Mouse (Mus musculus) heart, embryonic 14.5 days (tissue): ENCODE results near the gene Zfp354b. TPM values are rescaled to one million over a fixed set of nuclear protein-coding genes. Genes with fewer than 3 reads are reported as not detected.

Experiments used
- ATAC-seq: fragments of 200-750 bp; cut with Nextera tagmentation; 2 replicates; pipeline ENCODE4 v1.8.0; 2017; ENCODE audit warnings: low read depth, moderate TSS enrichment; ENCODE audit not compliant: insufficient number of reproducible peaks, insufficient read depth, low FRiP score
- H3K27ac ChIP-seq, 2 experiments: fragments of 200-500 bp in 1 of 2; fragments of 300-500 bp in 1 of 2; sonication (generic) in 1 of 2; replicated peaks in 1 of 2; 2 replicates each; pipeline ENCODE4 v1.5.1; 2012 to 2014; ENCODE audit warnings: low read depth in 2 of 2, low read length in 2 of 2, control low read depth in 1 of 2, mild to moderate bottlenecking in 1 of 2, mixed read lengths in 1 of 2; ENCODE audit not compliant: control insufficient read depth in 1 of 2, insufficient read depth in 1 of 2
- H3K27me3 ChIP-seq: fragments of 300-500 bp; sonication (generic); 2 replicates; pipeline ENCODE4 v1.6.1; 2014; ENCODE audit warnings: mild to moderate bottlenecking, low read length, control low read depth; ENCODE audit not compliant: control insufficient read depth, insufficient read depth
- H3K36me3 ChIP-seq: fragments of 300-500 bp; sonication (generic); 2 replicates; pipeline ENCODE4 v1.6.1; 2014; ENCODE audit warnings: mild to moderate bottlenecking, control low read depth, low read length, mixed read lengths; ENCODE audit not compliant: control insufficient read depth, insufficient read depth
- H3K4me1 ChIP-seq, 2 experiments: fragments of 200-500 bp in 1 of 2; fragments of 300-500 bp in 1 of 2; sonication (generic) in 1 of 2; 2 replicates each; pipeline ENCODE4 v1.6.1; 2012 to 2014; ENCODE audit warnings: low read length in 2 of 2, control low read depth in 1 of 2, mixed read lengths in 1 of 2; ENCODE audit not compliant: control insufficient read depth in 2 of 2, insufficient read depth in 2 of 2
- H3K4me2 ChIP-seq: fragments of 300-500 bp; sonication (generic); 2 replicates; pipeline ENCODE4 v1.6.1; 2014; ENCODE audit warnings: mild to moderate bottlenecking, low read length
- H3K4me3 ChIP-seq, 2 experiments: fragments of 200-500 bp in 1 of 2; fragments of 300-500 bp in 1 of 2; sonication (generic) in 1 of 2; 2 replicates each; pipeline ENCODE4 v1.5.1; 2012 to 2014; ENCODE audit warnings: low read length in 2 of 2, mild to moderate bottlenecking in 2 of 2, control low read depth in 1 of 2, low read depth in 1 of 2, moderate library complexity in 1 of 2; ENCODE audit not compliant: control insufficient read depth in 1 of 2, insufficient read depth in 1 of 2
- H3K9ac ChIP-seq: fragments of 300-500 bp; sonication (generic); 2 replicates; pipeline ENCODE4 v1.6.1; 2014; ENCODE audit warnings: mild to moderate bottlenecking, low read length
- H3K9me3 ChIP-seq: fragments of 300-500 bp; sonication (generic); 2 replicates; pipeline ENCODE4 v1.6.1; 2016; ENCODE audit warnings: low read length, control low read depth; ENCODE audit not compliant: control insufficient read depth
- WGBS: fragments of 180-500 bp; shearing (Covaris S2); extraction: QIAGEN DNeasy Blood & Tissue Kit; methylation state at CpG from one replicate; pipeline ENCODE4 v1.1.7; 2014; 5-methylcytosine and 5-hydroxymethylcytosine counted together
- polyA plus RNA-seq: library from polyadenylated mRNA; unstranded; fragments of >200 nt; fragmentation: Nextera tagmentation; extraction: Ambion mirVana; gene quantifications from 2 replicates; pipeline ENCODE4 v1.2.1, GENCODE M21; 2014

Gene Zfp354b
- polyA plus RNA-seq = 0.77 TPM in 2 replicates

DNA sequence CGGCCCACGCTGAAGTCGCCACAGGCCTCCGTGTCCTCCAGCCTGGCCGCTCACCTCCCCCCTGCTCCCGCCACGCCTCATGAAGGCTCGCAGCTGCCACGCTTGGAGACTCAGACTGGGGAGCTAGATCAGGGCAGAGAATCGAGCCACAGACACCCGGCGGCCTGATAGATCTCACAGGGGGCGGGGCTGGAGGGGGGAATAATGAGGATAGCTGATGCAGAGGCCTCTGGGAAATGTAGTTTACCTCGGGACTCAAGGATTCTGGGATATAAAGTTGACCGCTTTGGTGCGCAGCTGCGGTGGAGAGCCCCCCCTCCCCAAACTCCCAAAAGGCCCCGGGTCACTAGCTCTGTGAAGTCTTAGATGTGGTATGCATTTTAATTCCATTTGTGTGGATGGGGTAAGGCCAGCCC lies at the start of gene Zfp354b:
Zfp354b (minus strand) TSS at position 183 of the 416 bp plus-strand sequence.
- Histone ChIP-seq H3K27me3 (peaks cover 6% of the 10 kb centered on the region), H3K27ac (peak within 1 kb of the TSS in 1 of 2 experiments; percentile 11; a peak in 1 of 4 replicates), H3K4me3 (peak within 1 kb of the TSS; percentile 80 to 86), H3K36me3 (no peaks in the 10 kb centered on the region), H3K9ac (peak within 1 kb of the TSS; percentile 84), H3K9me3 (no peaks in the 10 kb centered on the region), H3K4me2 (peak within 1 kb of the TSS; percentile 98), H3K4me1 (peaks cover 5 to 9% of the 10 kb centered on the region in 2 experiments; a peak in 1 of 4 replicates)
- peak; percentile 87 for ATAC-seq
- WGBS = 1% methylated on average over 18 of the region's 18 CpGs

DNA sequence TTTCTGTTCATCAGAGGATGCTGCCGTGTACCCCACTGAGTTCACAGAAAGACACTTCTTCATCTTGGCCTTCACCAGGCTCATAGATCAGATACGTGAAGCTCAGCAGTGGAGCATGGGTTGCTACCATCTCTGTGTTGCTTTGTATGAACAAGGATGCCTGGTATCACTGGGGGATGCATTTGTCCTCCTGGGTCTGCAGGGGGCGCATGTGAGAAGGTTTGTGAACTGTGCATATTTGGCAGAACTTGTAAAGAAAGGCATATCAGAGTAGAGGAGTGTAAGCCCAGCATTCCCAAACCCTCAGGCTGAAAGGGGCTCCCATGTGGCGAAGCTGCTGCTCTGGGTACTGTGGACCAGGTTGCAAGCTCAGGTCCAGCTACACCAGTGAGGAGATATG lies 45.8 kb upstream of the Zfp354b start:
- H3K4me2 ChIP-seq = no peak overlapping the region
- ATAC-seq = no peak
- H3K4me3 ChIP-seq = no peak overlapping the region
- H3K27ac ChIP-seq = no peak overlapping the region
- peaks cover 14% of the 10 kb centered on the region for H3K27me3 ChIP-seq
- no peak overlapping the region for H3K9ac ChIP-seq
- no peaks in the 10 kb centered on the region for H3K36me3 ChIP-seq
- H3K4me1 ChIP-seq = no peaks in the 10 kb centered on the region
- no peaks in the 10 kb centered on the region for H3K9me3 ChIP-seq
- 65% methylated on average over 4 of the region's 4 CpGs for WGBS

DNA sequence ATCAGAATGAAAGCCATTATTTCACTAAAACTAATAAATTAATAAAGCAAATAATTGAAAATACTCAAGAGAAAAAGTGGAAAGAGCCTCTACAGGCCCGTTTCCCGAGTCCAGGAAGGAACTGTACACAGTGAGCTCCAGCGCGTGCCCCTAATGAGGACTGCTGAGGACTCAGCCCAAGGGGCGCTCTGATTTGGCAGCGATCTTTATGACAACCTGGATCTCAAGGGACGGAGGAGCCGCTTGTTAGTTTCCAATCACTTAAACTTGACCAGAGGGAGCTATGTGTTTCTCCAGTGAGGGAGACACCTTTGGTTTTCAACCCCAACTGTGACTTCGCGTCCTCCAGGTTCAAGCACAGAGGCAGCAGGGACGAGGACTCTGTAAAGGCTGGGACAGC lies 34.8 kb upstream of the Zfp354b start, which contains the start of gene Olfr1378:
Olfr1378 (plus strand) TSS at position 301 of the 400 bp plus-strand sequence.
- ATAC-seq = no peak

DNA sequence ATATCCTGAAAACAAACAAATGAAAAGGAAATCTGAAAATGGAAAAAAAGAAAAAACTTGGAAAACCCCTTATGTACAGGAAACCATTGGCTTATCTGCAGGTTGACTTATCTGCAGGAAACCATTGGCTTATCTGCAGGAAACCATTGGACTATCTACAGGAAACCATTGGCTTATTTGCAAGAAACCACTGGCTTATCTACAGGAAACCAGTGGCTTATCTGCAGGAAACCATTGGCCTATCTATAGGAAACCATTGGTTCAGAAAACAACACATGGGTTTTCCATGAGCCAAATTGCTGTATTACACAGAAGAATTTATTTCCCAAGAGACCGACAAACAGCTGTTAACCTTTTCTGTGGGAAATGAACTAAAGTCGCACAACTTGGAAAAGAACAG lies 33.5 kb upstream of the Zfp354b start:
- Histone ChIP-seq H3K9me3 (no peaks in the 10 kb centered on the region), H3K4me1 (no peaks in the 10 kb centered on the region), H3K36me3 (no peaks in the 10 kb centered on the region), H3K9ac (no peak overlapping the region), H3K27me3 (peaks cover 8% of the 10 kb centered on the region), H3K4me2 (no peak overlapping the region), H3K4me3 (no peak overlapping the region), H3K27ac (no peak overlapping the region)
- ATAC-seq = no peak
- 60% methylated on average over 2 of the region's 2 CpGs for WGBS

More for the DNA sequence above, 34.8 kb upstream of the Zfp354b start, which contains the start of gene Olfr1378:
- no peak within 1 kb of the TSS for H3K27ac ChIP-seq
- no peaks in the 10 kb centered on the region for H3K4me1 ChIP-seq
- peaks cover 8% of the 10 kb centered on the region for H3K27me3 ChIP-seq
- H3K9ac ChIP-seq = no peak within 1 kb of the TSS
- no peaks in the 10 kb centered on the region for H3K36me3 ChIP-seq
- no peak within 1 kb of the TSS for H3K4me2 ChIP-seq
- H3K4me3 ChIP-seq = no peak within 1 kb of the TSS
- 85% methylated on average over 11 of the region's 11 CpGs for WGBS
- no peaks in the 10 kb centered on the region for H3K9me3 ChIP-seq

DNA sequence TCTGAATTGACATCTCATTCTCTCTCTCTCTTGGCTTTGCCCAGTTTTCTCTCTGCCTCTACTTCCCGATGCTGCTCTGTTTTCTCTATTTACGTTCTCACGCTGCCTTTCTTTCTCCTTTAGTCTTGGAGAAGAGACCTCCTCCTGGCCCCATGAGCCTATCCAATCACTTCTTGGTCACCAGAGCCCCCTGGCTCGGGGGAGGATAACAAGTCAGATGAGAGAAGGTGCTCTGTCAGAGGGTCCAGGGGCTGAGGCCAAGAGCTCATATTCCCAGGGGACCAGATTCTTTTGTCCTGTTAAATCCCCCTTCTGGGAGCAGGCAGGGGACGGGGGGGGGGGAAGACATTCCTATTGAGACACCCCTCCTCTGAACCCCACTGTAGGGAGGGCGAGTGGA lies 22.2 kb upstream of the Zfp354b start, which contains the start of gene Prop1:
Prop1 (minus strand) TSS at position 101 of the 400 bp plus-strand sequence.
- peaks cover 22% of the 10 kb centered on the region; the same call in 1 of the 2 replicates for H3K27me3 ChIP-seq
- H3K36me3 ChIP-seq = no peaks in the 10 kb centered on the region
- 62% methylated on average over 6 of the region's 6 CpGs for WGBS
- H3K9me3 ChIP-seq = no peaks in the 10 kb centered on the region
- H3K4me2 ChIP-seq = no peak within 1 kb of the TSS
- H3K27ac ChIP-seq = no peak within 1 kb of the TSS
- ATAC-seq = no peak
- H3K9ac ChIP-seq = no peak within 1 kb of the TSS
- H3K4me3 ChIP-seq = no peak within 1 kb of the TSS
- H3K4me1 ChIP-seq = no peaks in the 10 kb centered on the region

DNA sequence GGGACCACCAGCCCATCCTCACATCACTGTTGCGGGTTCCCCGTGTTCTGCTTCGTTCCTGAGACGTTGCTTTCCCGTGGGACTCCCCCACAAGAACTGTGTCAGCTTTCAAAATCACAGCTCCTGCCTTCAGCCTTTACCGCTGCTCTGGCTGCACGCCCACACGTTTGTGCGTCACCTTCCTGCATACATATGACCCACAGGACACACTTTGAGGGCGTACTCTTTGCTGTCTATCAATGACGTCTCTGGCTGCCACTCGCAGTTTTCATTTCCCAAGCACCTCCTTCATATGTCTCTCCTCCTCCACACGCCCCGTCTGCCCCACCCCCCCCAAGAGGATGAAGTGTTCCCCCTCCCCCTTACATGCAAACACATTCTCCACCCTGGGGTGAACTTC lies 20.9 kb upstream of the Zfp354b start:
- no peak overlapping the region for H3K27ac ChIP-seq
- no peak for ATAC-seq
- no peak overlapping the region for H3K4me3 ChIP-seq
- no peak overlapping the region for H3K4me2 ChIP-seq
- peaks cover 22% of the 10 kb centered on the region; the same call in 1 of the 2 replicates for H3K27me3 ChIP-seq
- WGBS = 54% methylated on average over 14 of the region's 14 CpGs
- H3K9ac ChIP-seq = no peak overlapping the region
- H3K9me3 ChIP-seq = no peaks in the 10 kb centered on the region
- H3K4me1 ChIP-seq = no peaks in the 10 kb centered on the region
- no peaks in the 10 kb centered on the region for H3K36me3 ChIP-seq

DNA sequence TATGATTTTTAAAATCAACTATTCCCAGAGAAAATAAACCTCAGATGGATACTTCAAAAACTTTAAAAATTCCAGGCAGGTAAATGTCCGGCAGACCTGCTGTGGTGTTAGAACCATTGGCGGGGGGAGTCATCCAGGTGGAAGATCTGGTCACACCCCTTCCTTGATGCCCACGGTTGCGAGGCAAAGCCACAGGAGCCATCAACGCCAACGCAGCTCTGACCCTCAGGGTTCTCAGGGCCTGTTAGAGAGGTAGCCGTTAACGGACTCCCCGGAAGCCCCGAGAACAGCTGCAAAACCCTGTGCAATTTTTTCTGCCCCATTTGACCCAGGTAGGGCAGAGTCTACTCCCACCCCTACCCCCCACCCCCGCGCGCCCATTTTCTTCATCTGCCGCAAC lies 12.1 kb upstream of the Zfp354b start, which contains the start of gene 4933414I15Rik:
4933414I15Rik (minus strand) TSS at position 260 of the 400 bp plus-strand sequence.
- Histone ChIP-seq H3K36me3 (no peaks in the 10 kb centered on the region), H3K9me3 (no peaks in the 10 kb centered on the region), H3K4me2 (no peak within 1 kb of the TSS), H3K27me3 (peaks cover 29% of the 10 kb centered on the region), H3K4me3 (no peak within 1 kb of the TSS), H3K27ac (no peak within 1 kb of the TSS), H3K9ac (no peak within 1 kb of the TSS), H3K4me1 (no peaks in the 10 kb centered on the region)
- 67% methylated on average over 14 of the region's 14 CpGs for WGBS
- no peak for ATAC-seq

DNA sequence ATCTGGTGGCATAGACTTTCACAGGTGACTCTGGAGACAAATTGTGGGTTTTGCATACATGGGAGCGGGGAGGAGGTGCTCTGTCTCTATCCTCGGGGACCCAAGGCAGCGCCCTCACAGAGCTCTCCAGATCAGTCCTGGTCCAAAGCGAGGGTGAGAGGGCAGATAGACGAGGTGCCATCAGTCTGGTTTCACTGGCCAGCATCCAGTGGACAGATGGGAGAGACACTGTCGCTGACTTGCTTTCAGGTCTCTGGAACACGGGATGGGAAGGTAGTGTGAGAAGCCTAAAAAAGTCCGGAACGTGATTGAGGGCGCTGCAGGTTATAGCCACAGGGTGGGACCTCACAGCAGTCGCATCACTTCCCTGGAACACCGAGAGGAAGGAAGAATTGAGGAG lies 11.0 kb upstream of the Zfp354b start:
- no peak overlapping the region for H3K4me2 ChIP-seq
- H3K9ac ChIP-seq = no peak overlapping the region
- H3K27ac ChIP-seq = no peak overlapping the region
- H3K9me3 ChIP-seq = no peaks in the 10 kb centered on the region
- no peaks in the 10 kb centered on the region for H3K4me1 ChIP-seq
- H3K4me3 ChIP-seq = no peak overlapping the region
- peaks cover 29% of the 10 kb centered on the region for H3K27me3 ChIP-seq
- WGBS = 57% methylated on average over 12 of the region's 12 CpGs
- H3K36me3 ChIP-seq = no peaks in the 10 kb centered on the region
- ATAC-seq = no peak
